Mouse (Mus musculus): ENCODE data around the gene Smim27. TPM values are rescaled to one million over a fixed set of nuclear protein-coding genes. Genes with fewer than 3 reads are reported as not detected.

Smim27 gene
- polyA plus RNA-seq, 1 experiment from 2014 or later: 33.6 TPM

DNA sequence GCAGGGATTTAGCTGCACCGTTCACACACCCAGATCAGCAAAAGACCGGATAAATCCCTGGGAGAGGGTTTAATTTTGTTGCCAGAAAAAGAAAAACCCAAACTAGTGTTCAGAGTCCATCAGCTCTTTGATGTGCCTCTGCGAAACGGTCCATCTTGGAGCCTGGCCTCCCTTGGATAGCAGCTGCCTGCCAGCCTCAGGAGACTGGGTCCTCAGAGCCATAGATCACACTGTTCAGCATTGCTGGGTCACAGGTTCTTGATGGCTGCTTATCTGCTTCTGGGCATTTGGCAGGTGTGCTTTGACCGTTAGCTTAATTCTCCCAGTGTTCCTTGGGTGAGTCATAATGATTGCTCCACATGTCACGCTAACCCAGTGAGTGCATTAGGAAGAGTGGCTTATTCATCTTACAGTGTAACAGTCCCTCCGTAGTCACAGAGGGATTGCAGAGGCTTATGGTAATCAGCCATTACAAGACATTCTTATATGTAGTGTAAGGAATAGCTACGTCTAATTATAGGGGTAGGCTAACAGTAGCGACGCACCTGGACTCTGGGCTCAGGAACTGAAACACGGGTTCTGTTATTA, 41.5 kb downstream of the Smim27 start:
- 62% methylated on average over 11 of the region's 11 CpGs for WGBS
- H3K9ac ChIP-seq (ENCODE audit: low read length): no peak overlapping the region
- no peak for ATAC-seq (ENCODE audit: insufficient read depth, low FRiP score)
- H3K4me3 ChIP-seq (replicated peaks; ENCODE audit: low read length): no peak overlapping the region
- H3K36me3 ChIP-seq (ENCODE audit: control insufficient read depth, insufficient read depth, low read length): no peaks in the 10 kb centered on the region
- no peak overlapping the region for H3K27ac ChIP-seq (ENCODE audit: low read length)
- no peaks in the 10 kb centered on the region for H3K4me1 ChIP-seq (ENCODE audit: control insufficient read depth, insufficient read depth, low read length)
- no peaks in the 10 kb centered on the region for H3K9me3 ChIP-seq (replicated peaks; ENCODE audit: control insufficient read depth, low read length)
- H3K4me2 ChIP-seq (ENCODE audit: low read depth, low read length): no peak overlapping the region
- H3K27me3 ChIP-seq (ENCODE audit: control insufficient read depth, insufficient read depth, low read length): no peaks in the 10 kb centered on the region

DNA sequence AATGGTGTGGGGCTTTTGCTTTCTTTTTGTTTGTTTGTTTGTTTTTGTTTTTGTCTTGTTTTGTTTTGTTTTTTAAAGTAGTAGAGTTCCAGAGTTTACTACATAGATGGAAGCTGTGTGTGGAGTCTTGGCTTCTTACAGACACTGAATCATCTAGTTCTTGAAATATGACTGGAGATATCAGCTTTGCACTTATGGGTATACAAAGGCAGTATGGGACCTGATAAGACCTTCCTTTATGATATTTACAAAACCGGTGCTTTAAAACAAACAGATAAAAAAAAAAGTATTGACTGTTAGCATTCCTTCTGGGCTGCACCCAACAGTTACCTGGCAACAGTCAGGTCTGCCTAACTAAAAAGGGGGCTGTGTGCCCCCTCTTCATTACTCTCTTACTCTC, 42.8 kb downstream of the Smim27 start:
- H3K4me2 ChIP-seq (ENCODE audit: low read depth, low read length): no peak overlapping the region
- no peaks in the 10 kb centered on the region for H3K4me1 ChIP-seq (ENCODE audit: control insufficient read depth, insufficient read depth, low read length)
- H3K9me3 ChIP-seq (replicated peaks; ENCODE audit: control insufficient read depth, low read length): no peaks in the 10 kb centered on the region
- ATAC-seq (ENCODE audit: insufficient read depth, low FRiP score): no peak
- no peak overlapping the region for H3K27ac ChIP-seq (ENCODE audit: low read length)
- H3K36me3 ChIP-seq (ENCODE audit: control insufficient read depth, insufficient read depth, low read length): no peaks in the 10 kb centered on the region
- H3K4me3 ChIP-seq (replicated peaks; ENCODE audit: low read length): no peak overlapping the region
- H3K27me3 ChIP-seq (ENCODE audit: control insufficient read depth, insufficient read depth, low read length): no peaks in the 10 kb centered on the region
- WGBS: 46% methylated on average over 1 of the region's 1 CpGs
- no peak overlapping the region for H3K9ac ChIP-seq (ENCODE audit: low read length)

DNA sequence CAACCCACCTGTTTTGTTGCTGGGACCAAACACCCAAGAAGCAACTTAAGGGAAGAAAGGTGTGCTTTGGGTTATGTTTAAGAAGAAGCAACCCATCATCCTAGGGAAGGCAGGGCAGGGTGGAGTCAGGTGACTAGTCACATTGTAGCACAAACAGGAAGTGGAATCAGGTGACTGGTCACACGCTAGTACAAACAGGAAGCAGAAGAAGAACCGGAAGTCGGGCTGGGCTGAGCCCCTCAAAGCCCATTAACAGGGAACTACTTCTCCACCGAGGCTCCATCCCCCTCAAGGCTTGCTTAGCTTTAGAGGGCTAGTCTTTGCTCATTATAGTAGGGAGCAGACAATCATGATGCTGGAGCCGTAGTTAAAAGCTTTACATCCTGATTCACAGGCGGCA, 43.6 kb downstream of the Smim27 start:
- WGBS: 75% methylated on average over 6 of the region's 6 CpGs
- no peaks in the 10 kb centered on the region for H3K36me3 ChIP-seq (ENCODE audit: control insufficient read depth, insufficient read depth, low read length)
- no peak; the same call in 1 of the 2 replicates for ATAC-seq (ENCODE audit: insufficient read depth, low FRiP score)

DNA sequence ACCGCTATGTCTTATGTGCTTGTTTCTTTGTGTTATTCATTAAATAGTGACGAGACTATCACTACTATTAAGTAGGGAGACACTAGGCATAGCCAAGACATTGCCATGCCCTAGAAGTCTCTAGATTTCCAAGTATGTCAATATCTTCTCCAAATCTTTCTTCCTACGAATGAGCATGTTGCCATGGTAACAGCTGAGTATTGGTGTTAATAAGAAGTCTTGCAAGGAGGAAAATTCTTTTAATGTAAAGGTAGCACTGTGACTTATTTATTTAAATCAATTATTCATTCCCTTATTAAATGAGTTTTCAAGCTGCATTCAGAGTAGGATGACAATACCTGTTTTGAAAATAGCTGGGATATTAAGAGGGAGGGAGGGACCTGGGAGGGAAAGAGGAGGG, 48.0 kb downstream of the Smim27 start:
- H3K36me3 ChIP-seq (ENCODE audit: control insufficient read depth, insufficient read depth, low read length): no peaks in the 10 kb centered on the region
- H3K9me3 ChIP-seq (replicated peaks; ENCODE audit: control insufficient read depth, low read length): no peaks in the 10 kb centered on the region
- H3K4me3 ChIP-seq (replicated peaks; ENCODE audit: low read length): no peak overlapping the region
- H3K27ac ChIP-seq (ENCODE audit: low read length): no peak overlapping the region
- WGBS: 74% methylated on average over 3 of the region's 3 CpGs
- H3K4me2 ChIP-seq (ENCODE audit: low read depth, low read length): no peak overlapping the region
- ATAC-seq (ENCODE audit: insufficient read depth, low FRiP score): no peak
- no peak overlapping the region for H3K9ac ChIP-seq (ENCODE audit: low read length)
- H3K27me3 ChIP-seq (ENCODE audit: control insufficient read depth, insufficient read depth, low read length): no peaks in the 10 kb centered on the region
- H3K4me1 ChIP-seq (ENCODE audit: control insufficient read depth, insufficient read depth, low read length): no peaks in the 10 kb centered on the region

More for the DNA sequence above, 43.6 kb downstream of the Smim27 start:
- Histone ChIP-seq H3K9me3 (replicated peaks; ENCODE audit: control insufficient read depth, low read length) (no peaks in the 10 kb centered on the region), H3K9ac (ENCODE audit: low read length) (no peak overlapping the region), H3K4me3 (replicated peaks; ENCODE audit: low read length) (no peak overlapping the region), H3K27ac (ENCODE audit: low read length) (no peak overlapping the region), H3K4me2 (ENCODE audit: low read depth, low read length) (no peak overlapping the region), H3K4me1 (ENCODE audit: control insufficient read depth, insufficient read depth, low read length) (no peaks in the 10 kb centered on the region), H3K27me3 (ENCODE audit: control insufficient read depth, insufficient read depth, low read length) (no peaks in the 10 kb centered on the region)

Other genes starting within 250 kb of the Smim27 start
- gene Aco1, start 126.5 kb upstream of the Smim27 start, polyA plus RNA-seq (2015; fragmentation: Nextera tagmentation; extraction: Ambion mirVana): 66.3 and 72.0 TPM in 2 replicates
- 14.2 and 15.1 TPM in 2 replicates for gene Ddx58, start 29.8 kb upstream of the Smim27 start, polyA plus RNA-seq (2015; fragmentation: Nextera tagmentation; extraction: Ambion mirVana)
- gene Topors, start 271 bp downstream of the Smim27 start, polyA plus RNA-seq (2015; fragmentation: Nextera tagmentation; extraction: Ambion mirVana): 30.6 and 32.5 TPM in 2 replicates
- gene Ndufb6, start 9.8 kb downstream of the Smim27 start, polyA plus RNA-seq (2015; fragmentation: Nextera tagmentation; extraction: Ambion mirVana): 319 and 364 TPM in 2 replicates
- 0.85 and 0.86 TPM in 2 replicates for gene Tmem215, start 202.6 kb downstream of the Smim27 start, polyA plus RNA-seq (2015; fragmentation: Nextera tagmentation; extraction: Ambion mirVana)

All from stomach, embryonic 16.5 days (tissue).